In genomic region chr1:190928370-190929009, GRCm38 (mm10) we compare ENCODE assay signal across 8 mouse cellular contexts. TPM values are rescaled to one million over a fixed set of nuclear protein-coding genes. Genes with fewer than 3 reads are reported as not detected.
DNase-seq lines count a peak whose midpoint lies in the region; ATAC-seq and TF ChIP-seq lines count a peak whose summit lies in the region.

No protein-coding gene starts in this region.

- TF ChIP-seq EP300 in heart, adult 2 months (IDR thresholded peaks at IDR 0.05; ENCODE audit: insufficient read depth, low read depth, low read length): peak; percentile 80; the same call in 1 of the 2 replicates

- H3K4me3 ChIP-seq in embryonic facial prominence, embryonic 14.5 days (ENCODE audit: low read depth, low read length): peak overlapping the region; percentile 77
- H3K4me3 ChIP-seq in heart, adult 2 months: peak overlapping the region; percentile 88
- peak overlapping the region; percentile 74 for H3K4me3 ChIP-seq in limb, embryonic 13.5 days
- peak overlapping the region; percentile 81 for H3K4me3 ChIP-seq in midbrain, embryonic 16.5 days (ENCODE audit: low read depth, low read length)

- 0 out of 2 replicates have a peak, but pooled peaks cover 6% of the 10 kb centered on the region for H3K36me3 ChIP-seq in embryonic facial prominence, embryonic 14.5 days (ENCODE audit: control insufficient read depth, insufficient read depth, low read length)
- peaks cover 3% of the 10 kb centered on the region for H3K36me3 ChIP-seq in heart, adult 2 months (ENCODE audit: control insufficient read depth, insufficient read depth, low read length)
- H3K36me3 ChIP-seq in limb, embryonic 13.5 days: peaks cover 5% of the 10 kb centered on the region
- peaks cover 3% of the 10 kb centered on the region; the same call in 1 of the 2 replicates for H3K36me3 ChIP-seq in midbrain, embryonic 16.5 days (ENCODE audit: control insufficient read depth, insufficient read depth, low read length)

- ATAC-seq in embryonic facial prominence, embryonic 14.5 days (ENCODE audit: low read depth): peak; percentile 97
- ATAC-seq in limb, embryonic 13.5 days (ENCODE audit: low FRiP score, low read depth): peak; percentile 97
- peak; percentile 98 for ATAC-seq in midbrain, embryonic 16.5 days

- H3K4me1 ChIP-seq in embryonic facial prominence, embryonic 14.5 days (ENCODE audit: control insufficient read depth, insufficient read depth, low read length): peaks cover 9% of the 10 kb centered on the region
- peaks cover 7% of the 10 kb centered on the region for H3K4me1 ChIP-seq in heart, adult 2 months (ENCODE audit: control insufficient read depth, insufficient read depth, low read length)
- H3K4me1 ChIP-seq in limb, embryonic 13.5 days: peaks cover 21% of the 10 kb centered on the region
- H3K4me1 ChIP-seq in midbrain, embryonic 16.5 days (ENCODE audit: control insufficient read depth, insufficient read depth, low read length): peaks cover 13% of the 10 kb centered on the region

- no peaks in the 10 kb centered on the region for H3K27me3 ChIP-seq in embryonic facial prominence, embryonic 14.5 days (replicated peaks; ENCODE audit: control insufficient read depth, insufficient read depth, low read length)
- no peaks in the 10 kb centered on the region for H3K27me3 ChIP-seq in heart, adult 2 months (ENCODE audit: control insufficient read depth, insufficient read depth, low read length)
- no peaks in the 10 kb centered on the region for H3K27me3 ChIP-seq in limb, embryonic 13.5 days
- H3K27me3 ChIP-seq in midbrain, embryonic 16.5 days (ENCODE audit: control insufficient read depth, insufficient read depth, low read depth, low read length): no peaks in the 10 kb centered on the region

- TF ChIP-seq POLR2A in heart, adult 2 months (IDR thresholded peaks at IDR 0.05; ENCODE audit: insufficient read depth, low read depth, low read length): peak; percentile 94

- intact Hi-C loops in heart, adult 2 months (cut with DNase I): loop anchor here (5.0 to 10.0 kb wide), 3 partner anchors 134 to 1206 kb away; partner anchors contain the start of genes Nsl1, Rcor3 and Tatdn3

- peak overlapping the region; percentile 93 for H3K9ac ChIP-seq in embryonic facial prominence, embryonic 14.5 days (ENCODE audit: low read depth, low read length)
- peak overlapping the region; percentile 85 for H3K9ac ChIP-seq in heart, adult 2 months (ENCODE audit: low read depth, low read length)
- peak overlapping the region; percentile 88 for H3K9ac ChIP-seq in limb, embryonic 13.5 days
- peak overlapping the region; percentile 96 for H3K9ac ChIP-seq in midbrain, embryonic 16.5 days (ENCODE audit: low read depth, low read length)

- WGBS in embryonic facial prominence, embryonic 14.5 days: 1% methylated on average over 33 of the region's 79 CpGs
- WGBS in heart, adult 2 months: under 1% methylated on average over 59 of the region's 79 CpGs
- under 1% methylated on average over 61 of the region's 79 CpGs for WGBS in limb, embryonic 13.5 days
- WGBS in midbrain, embryonic 16.5 days: under 1% methylated on average over 44 of the region's 79 CpGs

- peak overlapping the region; percentile 95 for H3K27ac ChIP-seq in embryonic facial prominence, embryonic 14.5 days (replicated peaks; ENCODE audit: low read depth, low read length)
- H3K27ac ChIP-seq in heart, adult 2 months: peak overlapping the region; percentile 99
- H3K27ac ChIP-seq in limb, embryonic 13.5 days: peak overlapping the region; percentile 98
- peak overlapping the region; percentile 99 for H3K27ac ChIP-seq in midbrain, embryonic 16.5 days (ENCODE audit: low read length)

- DNase-seq in 3T3-L1 (ENCODE audit: low read depth, low spot score): peak; percentile 98
- DNase-seq in adrenal gland, postnatal 4 days (ENCODE audit: low spot score in 2 of 2): peak; percentile 89 to 97
- peak; percentile 99 for DNase-seq in embryonic facial prominence, embryonic 14.5 days (ENCODE audit: low spot score)
- peak; percentile 98 to 99 for DNase-seq in heart, adult 2 months
- DNase-seq in kidney, adult 8-10 months: peak; percentile 97 to 98
- peak; percentile 98 to 99 for DNase-seq in spleen, postnatal 10 days (ENCODE audit: low spot score in 2 of 2)

- H3K9me3 ChIP-seq in embryonic facial prominence, embryonic 14.5 days (ENCODE audit: control insufficient read depth, low read length): no peaks in the 10 kb centered on the region
- no peaks in the 10 kb centered on the region for H3K9me3 ChIP-seq in limb, embryonic 13.5 days
- H3K9me3 ChIP-seq in midbrain, embryonic 16.5 days (replicated peaks; ENCODE audit: control insufficient read depth, low read length, poor library complexity, severe bottlenecking): no peaks in the 10 kb centered on the region

- H3K4me2 ChIP-seq in embryonic facial prominence, embryonic 14.5 days (ENCODE audit: low read depth, low read length): peak overlapping the region; percentile 61
- H3K4me2 ChIP-seq in limb, embryonic 13.5 days (replicated peaks): peak overlapping the region; percentile 69
- peak overlapping the region; percentile 60 for H3K4me2 ChIP-seq in midbrain, embryonic 16.5 days (ENCODE audit: low read length)

- TF ChIP-seq CTCF in heart, adult 2 months (IDR thresholded peaks at IDR 0.05): no peak

- no peaks in the 10 kb centered on the region; the same call in 1 of the 2 replicates for H3K79me2 ChIP-seq in heart, adult 2 months (replicated peaks; ENCODE audit: control insufficient read depth, insufficient read depth, low read length)

RNA-seq across cellular contexts. Expression of gene Angel2, which starts 3.6 kb away (rescaled TPM):
- total RNA-seq in adrenal gland, postnatal 4 days (2021): 10 to 100 TPM; 51.9 to 54.6 TPM
- 37.4 and 41.5 TPM in 2 replicates for polyA plus RNA-seq in embryonic facial prominence, embryonic 14.5 days (2014; fragmentation: Nextera tagmentation; extraction: Ambion mirVana)
- total RNA-seq in heart, adult 2 months (2021): 10 to 100 TPM; 27.7 to 28.0 TPM
- 18.5 and 23.8 TPM in 2 replicates for polyA plus RNA-seq in heart, adult 2 months (2012; rRNA removed)
- polyA plus RNA-seq in limb, embryonic 13.5 days (2015; fragmentation: Nextera tagmentation; extraction: Ambion mirVana): 55.1 and 55.3 TPM in 2 replicates
- 49.0 and 50.4 TPM in 2 replicates for polyA plus RNA-seq in midbrain, embryonic 16.5 days (2015; fragmentation: Nextera tagmentation; extraction: Ambion mirVana)

RNA-seq across cellular contexts. Expression of gene Rps6kc1, which starts 16.9 kb away (rescaled TPM):
- total RNA-seq in adrenal gland, postnatal 4 days (2021): 10 to 100 TPM; 28.0 to 30.7 TPM
- polyA plus RNA-seq in embryonic facial prominence, embryonic 14.5 days (2014; fragmentation: Nextera tagmentation; extraction: Ambion mirVana): 15.4 and 18.5 TPM in 2 replicates
- total RNA-seq in heart, adult 2 months (2021): 10 to 100 TPM; 15.6 to 18.9 TPM
- polyA plus RNA-seq in heart, adult 2 months (2012; rRNA removed): 6.9 and 9.3 TPM in 2 replicates
- polyA plus RNA-seq in limb, embryonic 13.5 days (2015; fragmentation: Nextera tagmentation; extraction: Ambion mirVana): 17.2 and 17.3 TPM in 2 replicates
- polyA plus RNA-seq in midbrain, embryonic 16.5 days (2015; fragmentation: Nextera tagmentation; extraction: Ambion mirVana): 32.7 and 34.8 TPM in 2 replicates

RNA-seq across cellular contexts. Expression of gene Vash2, which starts 50.6 kb away (rescaled TPM):
- 1 to 10 TPM; 5.6 to 5.9 TPM for total RNA-seq in adrenal gland, postnatal 4 days (2021)
- 66.4 and 73.7 TPM in 2 replicates for polyA plus RNA-seq in embryonic facial prominence, embryonic 14.5 days (2014; fragmentation: Nextera tagmentation; extraction: Ambion mirVana)
- under 1 TPM; 0.31 to 0.41 TPM for total RNA-seq in heart, adult 2 months (2021)
- polyA plus RNA-seq in heart, adult 2 months (2012; rRNA removed): 0.27 and 0.50 TPM in 2 replicates
- 64.4 and 72.7 TPM in 2 replicates for polyA plus RNA-seq in limb, embryonic 13.5 days (2015; fragmentation: Nextera tagmentation; extraction: Ambion mirVana)
- polyA plus RNA-seq in midbrain, embryonic 16.5 days (2015; fragmentation: Nextera tagmentation; extraction: Ambion mirVana): 83.8 and 86.5 TPM in 2 replicates

Comparison
In these comparisons a context has a peak if more than half of its experiments do, and no peak if none do; other contexts are left out.
1. Peak in every context shown above with its lines: DNase-seq, ATAC-seq, H3K4me3 ChIP-seq and H3K27ac ChIP-seq.
2. RNA of gene Vash2, which starts 50.6 kb away (polyA plus RNA-seq): 83.8 to 86.5 TPM in midbrain, embryonic 16.5 days, 64.4 to 72.7 TPM in limb, embryonic 13.5 days and 66.4 to 73.7 TPM in embryonic facial prominence, embryonic 14.5 days; 0.27 to 0.50 TPM in heart, adult 2 months; every median in the first group is over 10 times any median in the second.